Comparison of ENCODE assay signal across 20 mouse cellular contexts in the genomic region with DNA sequence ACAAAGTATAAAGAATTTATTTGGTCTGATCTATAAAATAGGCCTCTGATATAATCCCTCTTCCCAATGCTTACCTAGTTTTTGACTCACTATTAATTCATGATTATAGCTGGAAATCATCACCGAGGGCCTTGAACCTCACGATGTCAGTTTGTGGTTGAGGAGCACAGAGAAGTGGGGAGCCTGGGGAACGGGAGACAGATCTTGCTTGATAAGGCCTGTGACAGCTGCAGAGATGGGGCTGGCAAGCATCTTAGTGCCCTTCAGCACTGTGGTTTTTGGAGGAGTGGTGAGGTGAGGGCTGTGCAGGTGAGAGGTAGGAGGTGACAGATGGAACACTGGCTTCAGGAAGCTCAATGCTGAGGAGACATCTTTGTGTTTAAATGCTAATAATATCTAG.
DNase-seq lines count a peak whose midpoint lies in the region; ATAC-seq lines count a peak whose summit lies in the region.
"Had no signal": no experiment of that assay in that cellular context is flagged by ENCODE, and none has a peak within 500 bp of the region (broad histone marks: within the 10 kb centered on the region; RNA-seq: fewer than 3 reads in every experiment).

No protein-coding gene starts in this region.

- no peak overlapping the region for H3K4me2 ChIP-seq in heart, embryonic 16.5 days (ENCODE audit: low read depth, low read length)
- H3K4me2 ChIP-seq: embryonic facial prominence, embryonic 12.5 days; forebrain, embryonic 15.5 days; heart, embryonic 12.5 days; hindbrain, embryonic 12.5 days had no signal

- no peaks in the 10 kb centered on the region for H3K27me3 ChIP-seq in heart, embryonic 16.5 days (ENCODE audit: control insufficient read depth, insufficient read depth, low read length)
- H3K27me3 ChIP-seq: CH12.LX; embryonic facial prominence, embryonic 12.5 days; forebrain, embryonic 15.5 days; heart, embryonic 12.5 days; hindbrain, embryonic 12.5 days had no signal

- H3K4me1 ChIP-seq in heart, embryonic 16.5 days (ENCODE audit: control insufficient read depth, insufficient read depth, low read length) = peaks cover 5% of the 10 kb centered on the region
- H3K4me1 ChIP-seq: embryonic facial prominence, embryonic 12.5 days; forebrain, embryonic 15.5 days; hindbrain, embryonic 12.5 days had no signal

- intact Hi-C loops in heart, postnatal 14 days (cut with DNase I) = no loop called here

- H3K36me3 ChIP-seq in heart, embryonic 16.5 days (ENCODE audit: control insufficient read depth, insufficient read depth) = peaks cover 23% of the 10 kb centered on the region

- H3K9ac ChIP-seq in heart, embryonic 16.5 days (ENCODE audit: low read length) = no peak overlapping the region
- H3K9ac ChIP-seq: embryonic facial prominence, embryonic 12.5 days; forebrain, embryonic 15.5 days; heart, embryonic 12.5 days; hindbrain, embryonic 12.5 days had no signal

- 0 out of 2 replicates have a peak, but pooled peaks have one; percentile 16 for ATAC-seq in heart, embryonic 16.5 days (replicated peaks; ENCODE audit: extremely low read depth, insufficient read depth, low FRiP score)
- ATAC-seq in monocyte, adult 5-6 weeks (replicated peaks; ENCODE audit: insufficient number of reproducible peaks, low FRiP score, low TSS enrichment, poor library complexity, severe bottlenecking) = no peak
- ATAC-seq: forebrain, embryonic 15.5 days; hindbrain, embryonic 16.5 days; inflammation-experienced regulatory T-cells, adult 6 months had no signal

- no peak overlapping the region for H3K27ac ChIP-seq in heart, embryonic 16.5 days (ENCODE audit: low read length)
- H3K27ac ChIP-seq: embryonic facial prominence, embryonic 12.5 days; forebrain, embryonic 15.5 days; heart, adult 2 months; hindbrain, embryonic 12.5 days had no signal

- no peaks in the 10 kb centered on the region for H3K9me3 ChIP-seq in heart, embryonic 16.5 days (replicated peaks; ENCODE audit: control insufficient read depth, low read length)
- H3K9me3 ChIP-seq: embryonic facial prominence, embryonic 12.5 days; forebrain, embryonic 15.5 days; heart, embryonic 12.5 days; hindbrain, embryonic 12.5 days had no signal

- DNase-seq in heart, postnatal 14 days = no peak
- DNase-seq in thymus, postnatal 0 days (ENCODE audit: low spot score) = peak; percentile 67
- DNase-seq in thymus, postnatal 36 days = peak; percentile 47 to 68
- DNase-seq in heart, adult 8-10 months (ENCODE audit: low spot score) = no peak
- DNase-seq in kidney, postnatal 14 days = no peak
- DNase-seq: cerebellum, adult 11 months; cerebellum, adult 9-10 months; cerebellum, postnatal 25 days; gastrocnemius, postnatal 10 days; heart, adult 2 months; heart, postnatal 4 days had no signal

- WGBS in heart, embryonic 16.5 days = 70% methylated on average over 3 of the region's 3 CpGs

- no peak overlapping the region for H3K4me3 ChIP-seq in heart, embryonic 16.5 days (ENCODE audit: low read length)
- H3K4me3 ChIP-seq: embryonic facial prominence, embryonic 12.5 days; forebrain, embryonic 15.5 days; heart, adult 2 months; heart, embryonic 12.5 days; hindbrain, embryonic 12.5 days had no signal

Comparison
In these comparisons a context has a peak if more than half of its experiments do, and no peak if none do; other contexts are left out.
1. DNase-seq: peak in thymus, postnatal 0 days (single experiment) and thymus, postnatal 36 days (2 of 2); none in heart, postnatal 14 days (0 of 2), heart, adult 8-10 months (single experiment) and kidney, postnatal 14 days (single experiment).